Mouse (Mus musculus) fat pad, adult 2 months (tissue): ENCODE results near the gene Zfp82.
"Not testable (repeated sequence)": the region's sequence is repeated elsewhere in the genome, so short reads cannot be mapped to it uniquely, and the experiment has no call there.

ENCODE experiments used
- DNase-seq: peaks from one replicate; pipeline ENCODE4 v3.0.0-alpha.2; 2011; ENCODE audit warnings: low read depth, low spot score; ENCODE audit errors: extremely low read depth

Gene Zfp82

GRCm38 (mm10) chr7:30072146-30073028 lies at the start of gene Zfp82:
TSS of gene Zfp82 (minus strand) at chr7:30072900.
- no peak for DNase-seq

GRCm38 (mm10) chr7:30122188-30122530 lies 49.5 kb upstream of the Zfp82 start:
- no peak for DNase-seq

- DNase-seq, result no peak
Observed at GRCm38 (mm10) chr7:30121308-30122187, 48.8 kb upstream of the Zfp82 start, which contains the start of gene Zfp382. TSS of gene Zfp382 (plus strand) at chr7:30121942.

- DNase-seq, result not testable (repeated sequence)
Observed at GRCm38 (mm10) chr7:30117935-30118334, 45.2 kb upstream of the Zfp82 start.

- DNase-seq, result no peak
Observed at GRCm38 (mm10) chr7:30116076-30116475, 43.4 kb upstream of the Zfp82 start.

GRCm38 (mm10) chr7:30099297-30099696 lies 26.6 kb upstream of the Zfp82 start:
- DNase-seq, result no peak

GRCm38 (mm10) chr7:30095551-30096125 lies 22.9 kb upstream of the Zfp82 start:
- no peak for DNase-seq

GRCm38 (mm10) chr7:30094646-30095429 lies 22.1 kb upstream of the Zfp82 start, which contains the start of gene Zfp260:
TSS of gene Zfp260 (plus strand) at chr7:30094777.
- peak; percentile 62 for DNase-seq

- DNase-seq, result no peak
Observed at GRCm38 (mm10) chr7:30093918-30094415, 21.3 kb upstream of the Zfp82 start.

GRCm38 (mm10) chr7:30092666-30093065 lies 20.0 kb upstream of the Zfp82 start:
- no peak for DNase-seq

- no peak for DNase-seq
Observed at GRCm38 (mm10) chr7:30090970-30091585, 18.4 kb upstream of the Zfp82 start.

GRCm38 (mm10) chr7:30090092-30090969 lies 17.6 kb upstream of the Zfp82 start, which contains the start of the genes Gm26920 and Zfp566:
TSS of gene Gm26920 (minus strand) at chr7:30090410.
TSS of gene Zfp566 (minus strand) at chr7:30090527.
- peak; percentile 68 for DNase-seq

GRCm38 (mm10) chr7:30089405-30089804 lies 16.7 kb upstream of the Zfp82 start:
- no peak for DNase-seq

GRCm38 (mm10) chr7:30086524-30086923 lies 13.8 kb upstream of the Zfp82 start:
- DNase-seq, result no peak

- DNase-seq, result no peak
Observed at GRCm38 (mm10) chr7:30064622-30065021, 8.1 kb downstream of the Zfp82 start.

GRCm38 (mm10) chr7:30062478-30062877 lies 10.2 kb downstream of the Zfp82 start:
- DNase-seq, result no peak

GRCm38 (mm10) chr7:30060341-30060740 lies 12.4 kb downstream of the Zfp82 start:
- peak; percentile 80 for DNase-seq

- DNase-seq, result no peak
Observed at GRCm38 (mm10) chr7:30053591-30053990, 19.1 kb downstream of the Zfp82 start.
